Mouse (Mus musculus): ENCODE results near the gene 4930402K13Rik. TPM values are rescaled to one million over a fixed set of nuclear protein-coding genes. Genes with fewer than 3 reads are reported as not detected.

The 4930402K13Rik gene
- polyA plus RNA-seq, 1 experiment = not detected

GRCm38 (mm10) chrX:9142669-9143068 lies 38.3 kb downstream of the 4930402K13Rik start:
- H3K4me1 ChIP-seq (ENCODE audit: control insufficient read depth, insufficient read depth, low read length) = no peaks in the 10 kb centered on the region
- no peak for TF ChIP-seq POLR2A (IDR thresholded peaks at IDR 0.05; ENCODE audit: borderline replicate concordance, extremely low read depth, low read depth, low read length)
- no peak for TF ChIP-seq CTCF (IDR thresholded peaks at IDR 0.05; ENCODE audit: insufficient read depth, low read length)
- DNase-seq = no peak
- 61% methylated on average over 2 of the region's 2 CpGs for WGBS
- no peak overlapping the region for H3K4me3 ChIP-seq (replicated peaks; ENCODE audit: extremely low read depth, low read depth, low read length)

Other genes with a start within 250 kb of the 4930402K13Rik start
- gene Gm5751, start 230.3 kb upstream of the 4930402K13Rik start, polyA plus RNA-seq (2012; rRNA removed) = not detected in 2 replicates
- gene B630019K06Rik, start 212.2 kb upstream of the 4930402K13Rik start, polyA plus RNA-seq (2012; rRNA removed) = 1.6 and 3.2 TPM in 2 replicates
- gene Fthl17b, start 141.6 kb upstream of the 4930402K13Rik start, polyA plus RNA-seq (2012; rRNA removed) = not detected in 2 replicates
- gene Fthl17c, start 128.0 kb upstream of the 4930402K13Rik start, polyA plus RNA-seq (2012; rRNA removed) = not detected in 2 replicates
- gene Fthl17d, start 117.8 kb upstream of the 4930402K13Rik start, polyA plus RNA-seq (2012; rRNA removed) = not detected in 2 replicates
- gene Fthl17e, start 71.1 kb upstream of the 4930402K13Rik start, polyA plus RNA-seq (2012; rRNA removed) = not detected in 2 replicates
- not detected in 2 replicates for gene Fthl17f, start 41.5 kb upstream of the 4930402K13Rik start, polyA plus RNA-seq (2012; rRNA removed)
- gene Lancl3, start 95.3 kb downstream of the 4930402K13Rik start, polyA plus RNA-seq (2012; rRNA removed) = 0.27 and 0.28 TPM in 2 replicates
- not detected in 2 replicates for gene Gm14862, start 152.3 kb downstream of the 4930402K13Rik start, polyA plus RNA-seq (2012; rRNA removed)
- gene Xk, start 168.2 kb downstream of the 4930402K13Rik start, polyA plus RNA-seq (2012; rRNA removed) = 0.67 and 0.90 TPM in 2 replicates
- gene H2al1m, start 179.2 kb downstream of the 4930402K13Rik start, polyA plus RNA-seq (2012; rRNA removed) = 0.28 TPM in 1 of 2 replicates, not detected in the other
- gene H2al1k, start 246.1 kb downstream of the 4930402K13Rik start, polyA plus RNA-seq (2012; rRNA removed) = not detected in 2 replicates